Mouse (Mus musculus) hindbrain, postnatal 0 days (tissue): ENCODE measurements around the gene Rcan2. TPM values are rescaled to one million over a fixed set of nuclear protein-coding genes. Genes with fewer than 3 reads are reported as not detected.
A peak's percentile ranks its signal among the peaks of the same experiment; 100 is the strongest.

Experiments used
- ATAC-seq: fragments of 200-750 bp; cut with Nextera tagmentation; 2 replicates; pipeline ENCODE4 v1.8.0; 2017; ENCODE audit warnings: mild to moderate bottlenecking, moderate TSS enrichment, moderate library complexity
- DNase-seq: peaks from one replicate; pipeline ENCODE4 v3.0.0-alpha.2; 2015; ENCODE audit warnings: low spot score
- H3K27ac ChIP-seq: fragments of 300-500 bp; sonication (generic); 2 replicates; pipeline ENCODE4 v1.5.1; 2014; ENCODE audit warnings: mild to moderate bottlenecking
- H3K27me3 ChIP-seq: fragments of 300-500 bp; sonication (generic); 2 replicates; pipeline ENCODE4 v1.6.1; 2014; ENCODE audit warnings: low read length, mixed read lengths; ENCODE audit not compliant: insufficient read depth
- H3K36me3 ChIP-seq: fragments of 300-500 bp; sonication (generic); 2 replicates; pipeline ENCODE4 v1.6.1; 2014; ENCODE audit warnings: low read length, mixed read lengths; ENCODE audit not compliant: insufficient read depth
- H3K4me1 ChIP-seq: fragments of 300-500 bp; sonication (generic); 2 replicates; pipeline ENCODE4 v1.6.1; 2014; ENCODE audit warnings: antibody characterized with exemption, low read length, mixed read lengths; ENCODE audit not compliant: insufficient read depth
- H3K4me2 ChIP-seq: fragments of 300-500 bp; sonication (generic); 2 replicates; pipeline ENCODE4 v1.6.1; 2014; ENCODE audit warnings: low read depth, mild to moderate bottlenecking, low read length, moderate library complexity, mixed read lengths
- H3K4me3 ChIP-seq: fragments of 300-500 bp; sonication (generic); 2 replicates; pipeline ENCODE4 v1.5.1; 2014; ENCODE audit warnings: low read length
- H3K9ac ChIP-seq: fragments of 300-500 bp; sonication (generic); replicated peaks from 2 replicates; pipeline ENCODE4 v1.6.1; 2014; ENCODE audit warnings: mild to moderate bottlenecking, low read length, moderate library complexity, mixed read lengths
- H3K9me3 ChIP-seq: fragments of 300-500 bp; sonication (generic); 2 replicates; pipeline ENCODE4 v1.6.1; 2016; ENCODE audit warnings: low read length, mixed read lengths
- CTCF ChIP-seq: IDR thresholded peaks from 2 replicates; pipeline ENCODE4 v1.5.1; 2016; ENCODE audit warnings: antibody characterized with exemption, control low read depth, low read depth
- WGBS: fragments of 180-500 bp; shearing (Covaris S2); extraction: QIAGEN DNeasy Blood & Tissue Kit; methylation state at CpG from one replicate; pipeline ENCODE4 v1.1.7; 2014; 5-methylcytosine and 5-hydroxymethylcytosine counted together
- polyA plus RNA-seq: library from polyadenylated mRNA; unstranded; fragments of >200 nt; fragmentation: Nextera tagmentation; extraction: Ambion mirVana; gene quantifications from 2 replicates; pipeline ENCODE4 v1.2.1, GENCODE M21; 2015
- total RNA-seq: library from RNA; depleted of rRNA; stranded (reverse); fragments of >200 nt; gene quantifications from 2 replicates; pipeline ENCODE4 v1.2.3, GENCODE M21; 2014

The Rcan2 gene
- total and polyA plus RNA-seq, 2 experiments from 2014 or later: 102 to 124 TPM

- no peak for DNase-seq
- no peak overlapping the region for H3K4me2 ChIP-seq
- no peaks in the 10 kb centered on the region; the same call in 1 of the 2 replicates for H3K36me3 ChIP-seq
- no peak overlapping the region for H3K27ac ChIP-seq
- H3K4me1 ChIP-seq: peaks cover 10% of the 10 kb centered on the region
- WGBS: 96% methylated on average over 1 of the region's 1 CpGs
- H3K9me3 ChIP-seq: no peaks in the 10 kb centered on the region
- ATAC-seq: no peak
- no peak overlapping the region for H3K9ac ChIP-seq
- H3K27me3 ChIP-seq: no peaks in the 10 kb centered on the region
- no peak for TF ChIP-seq CTCF
- no peak overlapping the region for H3K4me3 ChIP-seq
These were observed 233.9 kb downstream of the Rcan2 start for GRCm38 (mm10) chr17:44035005-44035404.

- Histone ChIP-seq H3K27me3 (no peaks in the 10 kb centered on the region), H3K4me3 (no peak overlapping the region), H3K4me1 (no peaks in the 10 kb centered on the region), H3K9ac (no peak overlapping the region), H3K36me3 (no peaks in the 10 kb centered on the region; the same call in 1 of the 2 replicates), H3K4me2 (no peak overlapping the region), H3K27ac (no peak overlapping the region), H3K9me3 (no peaks in the 10 kb centered on the region)
- 51% methylated on average over 9 of the region's 9 CpGs for WGBS
- peak; percentile 77 for TF ChIP-seq CTCF
- ATAC-seq: peak; percentile 51; the same call in 1 of the 2 replicates
- DNase-seq: peak; percentile 84
These were observed 237.5 kb downstream of the Rcan2 start for GRCm38 (mm10) chr17:44038656-44039055.

- no peak for TF ChIP-seq CTCF
- ATAC-seq (no peak), DNase-seq (no peak)
- Histone ChIP-seq H3K9ac (no peak overlapping the region), H3K4me2 (no peak overlapping the region), H3K4me3 (no peak overlapping the region), H3K4me1 (no peaks in the 10 kb centered on the region), H3K36me3 (no peaks in the 10 kb centered on the region; the same call in 1 of the 2 replicates), H3K27me3 (no peaks in the 10 kb centered on the region), H3K9me3 (no peaks in the 10 kb centered on the region), H3K27ac (no peak overlapping the region)
- WGBS: 97% methylated on average over 2 of the region's 2 CpGs
These were observed 239.3 kb downstream of the Rcan2 start for GRCm38 (mm10) chr17:44040449-44040848.

- Histone ChIP-seq H3K4me1 (no peaks in the 10 kb centered on the region), H3K9me3 (no peaks in the 10 kb centered on the region), H3K9ac (no peak overlapping the region), H3K36me3 (no peaks in the 10 kb centered on the region), H3K4me2 (no peak overlapping the region), H3K4me3 (no peak overlapping the region), H3K27ac (no peak overlapping the region), H3K27me3 (no peaks in the 10 kb centered on the region)
- WGBS: 80% methylated on average over 2 of the region's 2 CpGs
- ATAC-seq: no peak
- TF ChIP-seq CTCF: no peak
- no peak for DNase-seq
These were observed 241.2 kb downstream of the Rcan2 start for GRCm38 (mm10) chr17:44042301-44042700.

GRCm38 (mm10) chr17:44042861-44043260, 241.7 kb downstream of the Rcan2 start:
- H3K36me3 ChIP-seq: no peaks in the 10 kb centered on the region
- H3K27me3 ChIP-seq: no peaks in the 10 kb centered on the region
- H3K4me3 ChIP-seq: no peak overlapping the region
- DNase-seq: no peak
- H3K4me1 ChIP-seq: no peaks in the 10 kb centered on the region
- H3K27ac ChIP-seq: no peak overlapping the region
- H3K9me3 ChIP-seq: no peaks in the 10 kb centered on the region
- ATAC-seq: no peak
- no peak overlapping the region for H3K9ac ChIP-seq
- no peak for TF ChIP-seq CTCF
- H3K4me2 ChIP-seq: no peak overlapping the region
- WGBS: 85% methylated on average over 8 of the region's 8 CpGs

GRCm38 (mm10) chr17:44053427-44053826, 252.3 kb downstream of the Rcan2 start:
- Histone ChIP-seq H3K27ac (no peak overlapping the region), H3K9me3 (no peaks in the 10 kb centered on the region), H3K27me3 (no peaks in the 10 kb centered on the region), H3K9ac (no peak overlapping the region), H3K36me3 (no peaks in the 10 kb centered on the region), H3K4me3 (no peak overlapping the region), H3K4me1 (no peaks in the 10 kb centered on the region), H3K4me2 (no peak overlapping the region)
- no peak for TF ChIP-seq CTCF
- DNase-seq: no peak
- 80% methylated on average over 4 of the region's 4 CpGs for WGBS
- no peak for ATAC-seq

GRCm38 (mm10) chr17:44057123-44057522, 256.0 kb downstream of the Rcan2 start:
- Histone ChIP-seq H3K9me3 (no peaks in the 10 kb centered on the region), H3K36me3 (no peaks in the 10 kb centered on the region), H3K4me3 (no peak overlapping the region), H3K27me3 (no peaks in the 10 kb centered on the region), H3K9ac (no peak overlapping the region), H3K27ac (no peak overlapping the region), H3K4me2 (no peak overlapping the region), H3K4me1 (no peaks in the 10 kb centered on the region)
- ATAC-seq (no peak), DNase-seq (no peak)
- TF ChIP-seq CTCF: no peak
- 97% methylated on average over 1 of the region's 1 CpGs for WGBS
